Comparison of ENCODE assay signal across 8 mouse cellular contexts in genomic region chr6:49142428-49142827, GRCm38 (mm10).
A peak's percentile ranks its signal among the peaks of the same experiment; 100 is the strongest.
DNase-seq lines count a peak whose midpoint lies in the region; ATAC-seq and TF ChIP-seq lines count a peak whose summit lies in the region.

No protein-coding gene starts in this region.

- no peak overlapping the region for H3K9ac ChIP-seq in kidney, embryonic 16.5 days (replicated peaks; ENCODE audit: low read length)
- no peak overlapping the region for H3K9ac ChIP-seq in CH12.LX (ENCODE audit: insufficient read depth, low read depth)
- no peak overlapping the region for H3K9ac ChIP-seq in midbrain, embryonic 14.5 days (replicated peaks; ENCODE audit: low read length)
- no peak overlapping the region for H3K9ac ChIP-seq in forebrain, embryonic 15.5 days (replicated peaks)

- WGBS in kidney, embryonic 16.5 days, result 85% methylated on average over 9 of the region's 9 CpGs
- 91% methylated on average over 9 of the region's 9 CpGs for WGBS in midbrain, embryonic 14.5 days
- WGBS in forebrain, embryonic 15.5 days, result 91% methylated on average over 9 of the region's 9 CpGs

- 0 out of 2 replicates have a peak, but pooled peaks cover 3% of the 10 kb centered on the region for H3K36me3 ChIP-seq in kidney, embryonic 16.5 days (ENCODE audit: insufficient read depth, low read length)
- peaks cover 0 to 37% of the 10 kb centered on the region in 2 experiments for H3K36me3 ChIP-seq in CH12.LX (replicated peaks in 1 of 2; ENCODE audit: control insufficient read depth in 1 of 2, insufficient read depth in 1 of 2, low read length in 1 of 2)
- H3K36me3 ChIP-seq in midbrain, embryonic 14.5 days (ENCODE audit: control insufficient read depth, insufficient read depth, low read length), result no peaks in the 10 kb centered on the region
- H3K36me3 ChIP-seq in forebrain, embryonic 15.5 days, result no peaks in the 10 kb centered on the region

- no peak for TF ChIP-seq EP300 in CH12.LX (IDR thresholded peaks at IDR 0.05; ENCODE audit: low read length)

- peak; percentile 15 for DNase-seq in kidney, adult 11 months
- DNase-seq in CH12.LX (ENCODE audit: extremely low read depth), result peak; percentile 56
- DNase-seq in adrenal gland, adult 18-20 months (ENCODE audit: low spot score in 2 of 2), result peak; percentile 15 to 27
- DNase-seq in kidney, postnatal 10 days, result peak; percentile 53
- DNase-seq in Muller cell, postnatal 12 days (ENCODE audit: inconsistent ontology term), result no peak
- DNase-seq in midbrain, embryonic 14.5 days, result no peak

- TF ChIP-seq POLR2A in CH12.LX (IDR thresholded peaks at IDR 0.05; ENCODE audit: low read depth, low read length), result no peak

- TF ChIP-seq CTCF in CH12.LX (conservative IDR thresholded peaks at IDR 0.05 in 1 of 2, IDR thresholded peaks at IDR 0.05 in 1 of 2; ENCODE audit: low read depth in 2 of 2, low read length in 2 of 2), result peak in 1 of 2 experiments; percentile 66; a peak in 2 of 4 replicates

- H3K4me3 ChIP-seq in kidney, embryonic 16.5 days (ENCODE audit: low read length), result no peak overlapping the region
- H3K4me3 ChIP-seq in CH12.LX (replicated peaks in 1 of 3; ENCODE audit: low read depth in 2 of 3, low read length in 2 of 3, poor library complexity in 1 of 3), result no peak overlapping the region
- no peak overlapping the region for H3K4me3 ChIP-seq in midbrain, embryonic 14.5 days (replicated peaks; ENCODE audit: low read depth, low read length)
- no peak overlapping the region for H3K4me3 ChIP-seq in forebrain, embryonic 15.5 days

- H3K4me2 ChIP-seq in kidney, embryonic 16.5 days (replicated peaks; ENCODE audit: low read depth, low read length), result no peak overlapping the region
- H3K4me2 ChIP-seq in CH12.LX (ENCODE audit: insufficient read depth, low read depth, poor library complexity, severe bottlenecking), result no peak overlapping the region
- H3K4me2 ChIP-seq in midbrain, embryonic 14.5 days (ENCODE audit: low read length), result no peak overlapping the region
- no peak overlapping the region for H3K4me2 ChIP-seq in forebrain, embryonic 15.5 days (replicated peaks)

- ATAC-seq in kidney, embryonic 16.5 days (ENCODE audit: low FRiP score, low TSS enrichment), result no peak
- no peak for ATAC-seq in midbrain, embryonic 14.5 days (ENCODE audit: low FRiP score, low TSS enrichment)
- no peak for ATAC-seq in forebrain, embryonic 15.5 days (replicated peaks)

- H3K27ac ChIP-seq in kidney, embryonic 16.5 days (ENCODE audit: low read length), result no peak overlapping the region
- no peak overlapping the region for H3K27ac ChIP-seq in CH12.LX (ENCODE audit: insufficient read depth, low read depth)
- H3K27ac ChIP-seq in midbrain, embryonic 14.5 days (replicated peaks; ENCODE audit: low read depth, low read length), result no peak overlapping the region
- no peak overlapping the region for H3K27ac ChIP-seq in forebrain, embryonic 15.5 days (replicated peaks)

- no peaks in the 10 kb centered on the region for H3K27me3 ChIP-seq in kidney, embryonic 16.5 days (ENCODE audit: insufficient read depth, low read length)
- H3K27me3 ChIP-seq in CH12.LX (replicated peaks), result no peaks in the 10 kb centered on the region
- no peaks in the 10 kb centered on the region for H3K27me3 ChIP-seq in midbrain, embryonic 14.5 days (ENCODE audit: control insufficient read depth, insufficient read depth, low read length)
- no peaks in the 10 kb centered on the region for H3K27me3 ChIP-seq in forebrain, embryonic 15.5 days

- dilution Hi-C loops in CH12.LX (cut with MboI; ENCODE audit: extremely low pct_ligation_motif_present, extremely low pct_unique_long_range_greater_than_20kb, low sequenced_read_pairs), result no loop called here

- peak; percentile 68 for TF ChIP-seq RAD21 in CH12.LX (IDR thresholded peaks at IDR 0.05; ENCODE audit: low read depth, low read length)

- H3K79me2 ChIP-seq in CH12.LX (replicated peaks; ENCODE audit: control insufficient read depth, extremely low read depth, insufficient read depth, poor library complexity, severe bottlenecking), result no peaks in the 10 kb centered on the region

- peaks cover 10% of the 10 kb centered on the region; the same call in 1 of the 2 replicates for H3K4me1 ChIP-seq in kidney, embryonic 16.5 days (ENCODE audit: insufficient read depth, low read length)
- H3K4me1 ChIP-seq in CH12.LX (ENCODE audit: control insufficient read depth in 1 of 2, insufficient read depth in 2 of 2), result peaks cover 0 to 19% of the 10 kb centered on the region in 2 experiments; a peak in 2 of 4 replicates
- H3K4me1 ChIP-seq in midbrain, embryonic 14.5 days (ENCODE audit: control insufficient read depth, insufficient read depth, low read length), result no peaks in the 10 kb centered on the region
- 0 out of 2 replicates have a peak, but pooled peaks cover 4% of the 10 kb centered on the region for H3K4me1 ChIP-seq in forebrain, embryonic 15.5 days

- no peaks in the 10 kb centered on the region for H3K9me3 ChIP-seq in kidney, embryonic 16.5 days (ENCODE audit: low read length)
- H3K9me3 ChIP-seq in CH12.LX (replicated peaks; ENCODE audit: low read length), result no peaks in the 10 kb centered on the region
- no peaks in the 10 kb centered on the region for H3K9me3 ChIP-seq in midbrain, embryonic 14.5 days (ENCODE audit: control insufficient read depth, low read length)
- no peaks in the 10 kb centered on the region for H3K9me3 ChIP-seq in forebrain, embryonic 15.5 days

- in situ Hi-C loops in CH12.LX (cut with MboI; ENCODE audit: low pct_ligation_motif_present, low pct_unique_long_range_greater_than_20kb, low sequenced_read_pairs), result no loop called here

TF ChIP-seq in CH12.LX, 34 proteins besides CTCF, POLR2A, EP300 and RAD21:
- peak; percentile 86 for TF ChIP-seq SMC3 (IDR thresholded peaks at IDR 0.05; ENCODE audit: low read depth, low read length)
- no peak for TF ChIP-seq MAX (IDR thresholded peaks at IDR 0.05; ENCODE audit: low read length)

Comparison
In these comparisons a context has a peak if more than half of its experiments do, and no peak if none do; other contexts are left out.
1. DNase-seq: peak in kidney, adult 11 months (single experiment), CH12.LX (single experiment), adrenal gland, adult 18-20 months (2 of 2) and kidney, postnatal 10 days (single experiment); none in Muller cell, postnatal 12 days (single experiment) and midbrain, embryonic 14.5 days (single experiment).